In genomic region chr19:18619691-18620090, GRCm38 (mm10) we compare ENCODE assay signal across 15 mouse cellular contexts. TPM values are rescaled to one million over a fixed set of nuclear protein-coding genes. Genes with fewer than 3 reads are reported as not detected.
DNase-seq lines count a peak whose midpoint lies in the region; ATAC-seq and TF ChIP-seq lines count a peak whose summit lies in the region.
"Had no signal": no experiment of that assay in that cellular context is flagged by ENCODE, and none has a peak within 500 bp of the region (broad histone marks: within the 10 kb centered on the region; RNA-seq: fewer than 3 reads in every experiment).

No protein-coding gene starts in this region.

- peaks cover 44% of the 10 kb centered on the region for H3K4me1 ChIP-seq in liver, postnatal 0 days (ENCODE audit: insufficient read depth)
- peaks cover 21% of the 10 kb centered on the region for H3K4me1 ChIP-seq in thymus, adult 2 months (replicated peaks; ENCODE audit: control insufficient read depth, insufficient read depth, low read length)

- 61% methylated on average over 1 of the region's 1 CpGs for WGBS in liver, postnatal 0 days (ENCODE audit: insufficient replicate concordance)
- WGBS in thymus, adult 2 months = 10% methylated on average over 1 of the region's 1 CpGs

- no peak for DNase-seq in liver, postnatal 0 days
- no peak for DNase-seq in liver
- DNase-seq in thymus, adult 2 months = peak; percentile 26
- DNase-seq in cerebellum, postnatal 4 days (ENCODE audit: low spot score in 2 of 2) = no peak
- DNase-seq in cerebellum, postnatal 36 days = no peak
- DNase-seq in left cerebral cortex, adult 9 months (ENCODE audit: low spot score in 2 of 2) = no peak
- DNase-seq: adrenal gland, postnatal 10 days; embryo, embryonic 11 days; layer of hippocampus, adult 9-11 months; midbrain, embryonic 14.5 days had no signal

- H3K9ac ChIP-seq in liver, postnatal 0 days (replicated peaks) = no peak overlapping the region
- H3K9ac ChIP-seq: kidney, embryonic 15.5 days had no signal

- no peaks in the 10 kb centered on the region for H3K36me3 ChIP-seq in liver, postnatal 0 days (replicated peaks; ENCODE audit: insufficient read depth, low read length)
- H3K36me3 ChIP-seq in thymus, adult 2 months (ENCODE audit: control insufficient read depth, insufficient read depth, low read length) = no peaks in the 10 kb centered on the region
- H3K36me3 ChIP-seq: kidney, embryonic 15.5 days; limb, embryonic 10.5 days had no signal

- no peaks in the 10 kb centered on the region for H3K27me3 ChIP-seq in liver, postnatal 0 days (ENCODE audit: insufficient read depth, low read length)
- no peaks in the 10 kb centered on the region for H3K27me3 ChIP-seq in thymus, adult 2 months (ENCODE audit: control insufficient read depth, insufficient read depth, low read length)
- H3K27me3 ChIP-seq: kidney, embryonic 15.5 days had no signal

- peak overlapping the region; percentile 4; the same call in 1 of the 2 replicates for H3K27ac ChIP-seq in liver, postnatal 0 days (ENCODE audit: low read depth)
- H3K27ac ChIP-seq in thymus, adult 2 months (ENCODE audit: control insufficient read depth, insufficient read depth, low read length) = peak overlapping the region; percentile 54
- H3K27ac ChIP-seq: limb, embryonic 10.5 days had no signal

- TF ChIP-seq POLR2A in thymus, adult 2 months (IDR thresholded peaks at IDR 0.05; ENCODE audit: control insufficient read depth, extremely low read depth, insufficient read depth, low read length, poor library complexity) = no peak

- H3K4me3 ChIP-seq in liver, postnatal 0 days (ENCODE audit: low read depth, low read length) = no peak overlapping the region
- no peak overlapping the region for H3K4me3 ChIP-seq in thymus, adult 2 months (ENCODE audit: control insufficient read depth, insufficient read depth, low read length)
- H3K4me3 ChIP-seq: kidney, embryonic 15.5 days; limb, embryonic 10.5 days had no signal

- no peak for TF ChIP-seq CTCF in liver, postnatal 0 days (IDR thresholded peaks at IDR 0.05; ENCODE audit: low read depth)
- TF ChIP-seq CTCF in thymus, adult 2 months (IDR thresholded peaks at IDR 0.05; ENCODE audit: borderline replicate concordance, control insufficient read depth, extremely low read depth, insufficient read depth, low read length, poor library complexity) = no peak

- no peak for ATAC-seq in liver, postnatal 0 days
- peak; percentile 37 for ATAC-seq in CD4-positive, CD25-positive, alpha-beta regulatory T cell, adult 4 months
- ATAC-seq in megakaryocyte, adult 5-6 weeks (ENCODE audit: poor library complexity, severe bottlenecking) = peak; percentile 68
- ATAC-seq: hindbrain, embryonic 16.5 days had no signal

- H3K9me3 ChIP-seq in liver, postnatal 0 days (ENCODE audit: low read length) = no peaks in the 10 kb centered on the region
- H3K9me3 ChIP-seq: kidney, embryonic 15.5 days; limb, embryonic 10.5 days had no signal

- no peak overlapping the region for H3K4me2 ChIP-seq in liver, postnatal 0 days (ENCODE audit: low read depth, low read length)
- H3K4me2 ChIP-seq: kidney, embryonic 15.5 days had no signal

- no peak for TF ChIP-seq EP300 in liver, postnatal 0 days (IDR thresholded peaks at IDR 0.05; ENCODE audit: low read depth)

RNA-seq across cellular contexts. Expression of gene Ostf1, which starts 11.9 kb away (rescaled TPM):
- polyA plus RNA-seq in liver, postnatal 0 days (2015; fragmentation: Nextera tagmentation; extraction: Ambion mirVana) = 87.5 and 93.7 TPM in 2 replicates
- 100 to 1,000 TPM; 100 to 103 TPM for polyA plus RNA-seq in CD4-positive, CD25-positive, alpha-beta regulatory T cell, adult 4 months (2017; shearing (Covaris generic))
- total RNA-seq in megakaryocyte, adult 5-6 weeks (2015) = 384 and 411 TPM in 2 replicates
- 378 and 396 TPM in 2 replicates for total RNA-seq in megakaryocyte, adult 5-6 weeks (2017)
- 59.9 and 64.2 TPM in 2 replicates for polyA plus RNA-seq in thymus, adult 2 months (2012; rRNA removed)

RNA-seq across cellular contexts. Expression of gene Nmrk1, which starts 12.1 kb away (rescaled TPM):
- polyA plus RNA-seq in liver, postnatal 0 days (2015; fragmentation: Nextera tagmentation; extraction: Ambion mirVana) = 10.9 and 12.6 TPM in 2 replicates
- 1 to 10 TPM; 7.4 to 8.1 TPM for polyA plus RNA-seq in CD4-positive, CD25-positive, alpha-beta regulatory T cell, adult 4 months (2017; shearing (Covaris generic))
- total RNA-seq in megakaryocyte, adult 5-6 weeks (2015) = 6.1 and 13.0 TPM in 2 replicates
- 3.7 and 4.6 TPM in 2 replicates for total RNA-seq in megakaryocyte, adult 5-6 weeks (2017)
- polyA plus RNA-seq in thymus, adult 2 months (2012; rRNA removed) = 5.1 and 5.2 TPM in 2 replicates

RNA-seq across cellular contexts. Expression of gene Carnmt1, which starts 50.9 kb away (rescaled TPM):
- 13.2 and 15.5 TPM in 2 replicates for polyA plus RNA-seq in liver, postnatal 0 days (2015; fragmentation: Nextera tagmentation; extraction: Ambion mirVana)
- polyA plus RNA-seq in CD4-positive, CD25-positive, alpha-beta regulatory T cell, adult 4 months (2017; shearing (Covaris generic)) = 1 to 10 TPM; 2.2 to 3.5 TPM
- total RNA-seq in megakaryocyte, adult 5-6 weeks (2015) = 16.3 and 18.3 TPM in 2 replicates
- 11.4 and 11.6 TPM in 2 replicates for total RNA-seq in megakaryocyte, adult 5-6 weeks (2017)
- 6.6 and 11.7 TPM in 2 replicates for polyA plus RNA-seq in thymus, adult 2 months (2012; rRNA removed)
